Mouse (Mus musculus) liver, adult 2 months (tissue): ENCODE measurements at regions not wholly inside any gene's neighbourhood (a gene's known extent, or its start where the extent isn't known, plus 50 kb on each side); places are given as distances from the start of the nearest gene placed in this dataset.
A peak's percentile ranks its signal among the peaks of the same experiment; 100 is the strongest.
"Not testable (repeated sequence)": the region's sequence is repeated elsewhere in the genome, so short reads cannot be mapped to it uniquely, and the experiment has no call there.

ENCODE experiments used
- DNase-seq: peaks from one replicate; pipeline ENCODE4 v3.0.0-alpha.2; 2011; ENCODE audit warnings: low read depth, low spot score; ENCODE audit errors: extremely low read depth
- H3K27ac ChIP-seq: fragments of 200-500 bp; replicated peaks from 2 replicates; pipeline ENCODE4 v1.5.1; 2012; ENCODE audit warnings: low read depth, mild to moderate bottlenecking, control low read depth, inconsistent platforms, low read length; ENCODE audit not compliant: insufficient read depth
- H3K27me3 ChIP-seq: fragments of 200-500 bp; 2 replicates; pipeline ENCODE4 v1.6.1; 2012; ENCODE audit warnings: mild to moderate bottlenecking, moderate library complexity, low read length, inconsistent platforms; ENCODE audit not compliant: control insufficient read depth, insufficient read depth
- H3K36me3 ChIP-seq: fragments of 200-500 bp; 2 replicates; pipeline ENCODE4 v1.6.1; 2012; ENCODE audit warnings: low read length, inconsistent platforms; ENCODE audit not compliant: control insufficient read depth, insufficient read depth
- H3K4me1 ChIP-seq: fragments of 200-500 bp; 2 replicates; pipeline ENCODE4 v1.6.1; 2011; ENCODE audit warnings: low read length; ENCODE audit not compliant: control insufficient read depth, insufficient read depth
- H3K4me3 ChIP-seq: fragments of 200-500 bp; 2 replicates; pipeline ENCODE4 v1.5.1; 2011; ENCODE audit warnings: low read depth, mild to moderate bottlenecking, control low read depth, low read length, moderate library complexity; ENCODE audit not compliant: insufficient read depth
- H3K79me2 ChIP-seq: fragments of 200-500 bp; 2 replicates; pipeline ENCODE4 v1.6.1; 2012; ENCODE audit warnings: inconsistent platforms, mild to moderate bottlenecking, low read length, moderate library complexity; ENCODE audit not compliant: control insufficient read depth, insufficient read depth
- H3K9ac ChIP-seq: fragments of 200-500 bp; 2 replicates; pipeline ENCODE4 v1.6.1; 2012; ENCODE audit warnings: low read depth, mild to moderate bottlenecking, control low read depth, inconsistent platforms, low read length
- CTCF ChIP-seq: fragments of 200-500 bp; IDR thresholded peaks from 2 replicates; pipeline ENCODE4 v1.5.1; 2011; ENCODE audit warnings: low read depth, low read length, control low read depth
- POLR2A ChIP-seq: fragments of 200-500 bp; IDR thresholded peaks from 2 replicates; pipeline ENCODE4 v1.6.1; 2011; ENCODE audit warnings: low read length, control low read depth; ENCODE audit not compliant: insufficient read depth; ENCODE audit errors: extremely low read depth
- WGBS: fragments of 180-500 bp; shearing (Covaris S2); methylation state at CpG from one replicate; pipeline ENCODE4 v1.1.7; 2018; 5-methylcytosine and 5-hydroxymethylcytosine counted together

DNA sequence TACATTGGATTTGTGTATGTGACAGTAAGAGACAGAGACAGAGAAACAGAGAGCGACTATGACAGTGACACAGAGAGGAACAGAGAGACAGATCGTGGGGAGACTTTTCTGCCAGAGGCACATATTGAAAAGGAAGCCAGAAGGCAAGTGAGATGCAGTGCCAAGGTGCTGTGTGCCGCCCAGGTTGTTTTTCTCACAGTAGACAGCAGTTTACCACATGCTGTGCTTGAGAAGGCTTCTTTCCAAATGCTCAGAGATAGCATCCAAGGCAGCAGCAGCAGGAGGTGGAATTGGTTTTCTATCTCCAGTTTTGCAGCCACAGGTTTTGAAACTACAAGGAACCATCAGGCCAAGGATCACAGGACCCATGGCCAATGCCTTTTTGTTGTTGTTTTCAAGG is 466.5 kb downstream of the Lrfn5 start:
- no peaks in the 10 kb centered on the region for H3K4me1 ChIP-seq
- H3K9ac ChIP-seq, result no peak overlapping the region
- no peaks in the 10 kb centered on the region for H3K27me3 ChIP-seq
- DNase-seq, result no peak
- 61% methylated on average over 3 of the region's 3 CpGs for WGBS
- no peak overlapping the region for H3K27ac ChIP-seq
- H3K36me3 ChIP-seq, result no peaks in the 10 kb centered on the region
- TF ChIP-seq CTCF (no peak), POLR2A (no peak)
- H3K79me2 ChIP-seq, result no peaks in the 10 kb centered on the region
- no peak overlapping the region for H3K4me3 ChIP-seq

DNA sequence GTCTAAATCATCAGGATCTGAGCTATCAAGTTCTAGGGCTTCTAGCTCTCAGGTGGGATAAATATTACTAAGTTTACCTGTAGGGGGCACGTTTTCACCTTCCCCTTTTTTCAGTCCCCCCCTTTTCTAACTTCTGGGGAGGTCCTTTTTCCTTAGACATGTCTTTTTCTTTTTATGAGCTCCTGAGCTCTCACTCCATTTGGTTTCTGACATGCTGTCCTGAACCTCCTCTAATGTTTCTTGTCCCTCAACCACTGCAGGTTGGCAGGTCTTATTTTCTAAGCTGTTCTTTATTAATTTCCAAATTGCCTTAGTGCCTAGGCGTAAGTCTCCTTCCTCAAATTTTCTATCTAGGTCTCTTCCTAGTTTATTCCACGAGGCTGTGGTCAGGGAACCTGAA is 470.9 kb downstream of the Lrfn5 start:
- H3K4me3 ChIP-seq, DNase-seq: not testable (repeated sequence)

DNA sequence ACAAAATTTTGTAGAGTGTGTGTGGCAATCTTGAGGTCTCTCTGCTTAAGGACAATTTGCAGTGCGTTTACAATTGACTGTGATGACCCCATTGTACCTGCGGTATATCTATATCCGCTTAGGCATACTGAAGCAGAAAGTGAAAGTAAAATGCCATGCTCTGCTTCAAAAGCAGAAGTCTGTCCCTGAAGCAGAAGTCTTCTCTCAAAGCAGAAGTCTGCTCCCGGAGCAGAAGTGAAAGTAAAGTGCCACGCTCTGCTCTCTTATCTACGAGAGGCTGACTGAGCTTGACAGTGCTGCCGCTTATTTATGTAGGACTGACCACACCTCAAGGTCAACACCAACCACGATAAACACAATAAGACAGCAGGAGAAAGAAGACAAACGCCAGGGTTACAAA is 471.3 kb downstream of the Lrfn5 start:
- no peaks in the 10 kb centered on the region for H3K79me2 ChIP-seq
- no peak overlapping the region for H3K27ac ChIP-seq
- 70% methylated on average over 9 of the region's 9 CpGs for WGBS
- no peak overlapping the region for H3K9ac ChIP-seq
- H3K36me3 ChIP-seq, result no peaks in the 10 kb centered on the region
- peak; percentile 20 for DNase-seq
- no peaks in the 10 kb centered on the region for H3K27me3 ChIP-seq
- no peak for TF ChIP-seq POLR2A
- TF ChIP-seq CTCF, result no peak
- H3K4me3 ChIP-seq, result no peak overlapping the region
- H3K4me1 ChIP-seq, result no peaks in the 10 kb centered on the region

More for the DNA sequence above, 470.9 kb downstream of the Lrfn5 start:
- H3K9ac ChIP-seq, H3K36me3 ChIP-seq, H3K4me1 ChIP-seq, H3K27ac ChIP-seq, H3K27me3 ChIP-seq, H3K79me2 ChIP-seq: not testable (repeated sequence)
- 67% methylated on average over 3 of the region's 3 CpGs for WGBS

DNA sequence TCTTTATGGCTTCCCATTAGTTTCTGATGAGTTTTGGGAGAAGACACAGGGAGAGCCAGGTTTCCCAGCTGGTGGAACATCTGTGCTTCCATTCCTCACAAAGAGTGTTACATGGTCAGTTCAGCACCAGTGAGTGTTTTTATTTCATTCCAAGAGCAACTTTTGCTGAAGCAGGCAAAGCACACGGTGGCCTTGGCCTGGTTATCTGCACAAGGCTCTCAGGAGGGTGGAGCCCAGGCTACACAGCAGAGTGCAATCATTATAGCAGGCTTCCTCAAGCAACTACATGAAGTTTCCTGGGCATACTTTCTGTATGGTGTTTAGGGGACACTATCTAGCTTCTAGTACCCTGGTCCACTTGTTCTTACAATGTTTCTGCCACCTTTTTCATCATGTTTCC is 490.4 kb downstream of the Lrfn5 start:
- no peaks in the 10 kb centered on the region for H3K36me3 ChIP-seq
- whole genome bisulfite sequencing, result 59% methylated on average over 1 of the region's 1 CpGs
- no peak for TF ChIP-seq POLR2A
- no peak for TF ChIP-seq CTCF
- H3K4me3 ChIP-seq, result no peak overlapping the region
- no peak overlapping the region for H3K9ac ChIP-seq
- no peaks in the 10 kb centered on the region for H3K4me1 ChIP-seq
- H3K27ac ChIP-seq, result no peak overlapping the region
- no peaks in the 10 kb centered on the region for H3K27me3 ChIP-seq
- H3K79me2 ChIP-seq, result no peaks in the 10 kb centered on the region
- no peak for DNase-seq

DNA sequence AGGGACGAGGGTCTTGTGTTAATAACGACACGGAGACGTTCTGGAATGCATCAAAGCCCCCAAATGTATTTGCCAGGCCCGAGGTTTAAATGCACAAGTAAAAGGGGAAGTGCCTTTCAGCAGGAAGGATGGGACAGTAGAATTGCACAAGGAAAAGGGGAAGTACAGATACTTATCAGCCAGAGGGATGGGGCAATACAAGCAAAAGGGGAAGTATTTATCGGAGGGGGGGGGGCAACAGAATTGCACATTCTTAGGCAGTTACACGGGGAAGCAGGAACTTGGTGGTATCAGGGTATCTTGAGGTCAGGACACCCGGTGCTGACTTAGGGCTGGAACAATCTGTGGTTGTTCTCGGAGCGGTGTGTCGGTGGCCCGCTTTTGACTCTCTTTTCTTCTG is 494.7 kb downstream of the Lrfn5 start:
- WGBS, result 85% methylated on average over 9 of the region's 12 CpGs

More for the DNA sequence above, 494.7 kb downstream of the Lrfn5 start:
- H3K36me3 ChIP-seq, H3K4me3 ChIP-seq, H3K79me2 ChIP-seq, H3K9ac ChIP-seq, H3K27ac ChIP-seq, H3K4me1 ChIP-seq, DNase-seq, H3K27me3 ChIP-seq: not testable (repeated sequence)
